Mouse (Mus musculus) hindbrain, embryonic 13.5 days (tissue): ENCODE measurements around the gene Traf3ip1. TPM values are rescaled to one million over a fixed set of nuclear protein-coding genes. Genes with fewer than 3 reads are reported as not detected.

ENCODE experiments used
- ATAC-seq: fragments of 200-750 bp; cut with Nextera tagmentation; 2 replicates; pipeline ENCODE4 v1.8.0; 2017; ENCODE audit warnings: moderate TSS enrichment; ENCODE audit not compliant: low FRiP score
- H3K27ac ChIP-seq: fragments of 300-500 bp; sonication (generic); 2 replicates; pipeline ENCODE4 v1.5.1; 2015; ENCODE audit warnings: inconsistent platforms, mild to moderate bottlenecking, moderate library complexity
- H3K27me3 ChIP-seq: fragments of 300-500 bp; sonication (generic); 2 replicates; pipeline ENCODE4 v1.6.1; 2015; ENCODE audit warnings: mild to moderate bottlenecking, inconsistent platforms
- H3K36me3 ChIP-seq: fragments of 300-500 bp; sonication (generic); 2 replicates; pipeline ENCODE4 v1.6.1; 2015; ENCODE audit warnings: mild to moderate bottlenecking, inconsistent platforms
- H3K4me1 ChIP-seq: fragments of 300-500 bp; sonication (generic); replicated peaks from 2 replicates; pipeline ENCODE4 v1.6.1; 2015; ENCODE audit warnings: inconsistent platforms
- H3K4me2 ChIP-seq: fragments of 300-500 bp; sonication (generic); 2 replicates; pipeline ENCODE4 v1.6.1; 2015; ENCODE audit warnings: inconsistent platforms, mild to moderate bottlenecking, moderate library complexity
- H3K4me3 ChIP-seq: fragments of 300-500 bp; sonication (generic); 2 replicates; pipeline ENCODE4 v1.5.1; 2015; ENCODE audit warnings: mild to moderate bottlenecking, inconsistent platforms
- H3K9ac ChIP-seq: fragments of 300-500 bp; sonication (generic); 2 replicates; pipeline ENCODE4 v1.6.1; 2015; ENCODE audit warnings: mild to moderate bottlenecking, inconsistent platforms
- H3K9me3 ChIP-seq: fragments of 300-500 bp; sonication (generic); 2 replicates; pipeline ENCODE4 v1.6.1; 2016; ENCODE audit warnings: inconsistent platforms
- WGBS: fragments of 180-500 bp; shearing (Covaris S2); methylation state at CpG from one replicate; pipeline ENCODE4 v1.1.7; 2015; 5-methylcytosine and 5-hydroxymethylcytosine counted together
- polyA plus RNA-seq: library from polyadenylated mRNA; unstranded; fragments of >200 nt; fragmentation: Nextera tagmentation; extraction: Ambion mirVana; gene quantifications from 2 replicates; pipeline ENCODE4 v1.2.1, GENCODE M21; 2015

The Traf3ip1 gene
- polyA plus RNA-seq, 1 experiment from 2014 or later = 10.6 TPM

DNA sequence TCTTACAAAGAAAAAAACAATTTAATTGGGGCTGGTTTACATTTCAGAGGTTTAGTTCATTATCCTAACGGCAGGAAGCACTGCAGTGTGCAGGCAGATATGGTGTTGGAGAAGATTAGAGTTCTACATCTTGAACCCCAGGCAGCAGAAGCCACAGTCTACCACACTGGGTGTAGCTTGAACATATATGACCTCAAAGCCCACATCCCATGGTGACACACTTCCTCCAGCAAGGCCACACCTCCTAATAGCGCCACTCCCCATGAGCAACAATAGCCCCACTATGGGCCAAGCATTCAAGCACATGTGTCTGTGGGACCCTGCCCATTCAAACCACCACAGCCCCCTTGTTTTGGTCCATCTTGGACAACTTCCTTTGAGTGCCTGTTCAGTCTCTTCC is 72.8 kb downstream of the Traf3ip1 start:
- Histone ChIP-seq H3K4me3 (no peak overlapping the region), H3K9me3 (no peaks in the 10 kb centered on the region), H3K9ac (no peak overlapping the region), H3K27ac (no peak overlapping the region), H3K27me3 (no peaks in the 10 kb centered on the region), H3K4me1 (no peaks in the 10 kb centered on the region), H3K4me2 (no peak overlapping the region), H3K36me3 (no peaks in the 10 kb centered on the region)
- no peak for ATAC-seq
- WGBS = 92% methylated on average over 2 of the region's 2 CpGs

DNA sequence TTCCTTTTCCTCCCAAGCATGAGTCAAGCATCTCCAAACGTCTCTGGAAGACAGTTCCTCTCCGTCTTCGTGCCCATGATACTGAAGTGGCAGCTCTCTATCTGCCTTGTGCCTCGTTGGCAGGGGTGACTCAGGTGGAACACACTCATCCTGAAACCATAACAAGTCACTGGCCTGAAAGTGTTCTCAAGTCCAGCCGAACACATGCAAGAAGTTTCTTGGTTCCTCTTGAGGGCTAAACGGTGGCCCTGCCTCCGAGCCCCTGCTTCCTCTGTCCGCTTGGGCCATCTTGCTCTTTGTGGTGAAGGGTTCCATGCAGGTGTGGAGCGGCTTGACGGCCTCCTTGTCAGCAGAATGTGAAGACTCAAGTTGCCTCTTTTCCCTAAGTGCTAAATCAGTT is 78.0 kb downstream of the Traf3ip1 start:
- Histone ChIP-seq H3K4me3 (no peak overlapping the region), H3K4me1 (no peaks in the 10 kb centered on the region), H3K36me3 (no peaks in the 10 kb centered on the region), H3K9ac (no peak overlapping the region), H3K4me2 (no peak overlapping the region), H3K27me3 (no peaks in the 10 kb centered on the region), H3K27ac (no peak overlapping the region), H3K9me3 (no peaks in the 10 kb centered on the region)
- ATAC-seq = no peak
- WGBS = 88% methylated on average over 10 of the region's 10 CpGs

DNA sequence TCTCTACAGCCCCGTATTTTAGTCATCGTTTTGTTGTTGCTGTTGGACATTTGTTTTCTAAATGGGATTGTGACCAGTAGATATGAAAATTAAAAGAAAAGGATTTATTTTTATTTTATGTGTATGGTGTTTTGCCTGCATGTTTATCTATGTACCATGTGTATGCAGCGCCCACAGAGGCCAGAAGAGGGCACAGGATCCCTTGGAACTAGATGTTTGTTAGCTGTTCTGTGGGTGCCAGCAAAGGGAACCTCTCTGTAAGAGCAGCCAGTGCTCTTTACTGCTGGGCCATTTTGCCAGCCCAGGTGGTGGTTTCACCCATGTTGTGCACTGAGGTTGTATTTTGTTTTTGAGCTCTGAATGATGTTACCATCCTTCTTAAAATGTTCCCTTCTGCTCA is 79.8 kb downstream of the Traf3ip1 start:
- no peak for ATAC-seq
- no peaks in the 10 kb centered on the region for H3K27me3 ChIP-seq

DNA sequence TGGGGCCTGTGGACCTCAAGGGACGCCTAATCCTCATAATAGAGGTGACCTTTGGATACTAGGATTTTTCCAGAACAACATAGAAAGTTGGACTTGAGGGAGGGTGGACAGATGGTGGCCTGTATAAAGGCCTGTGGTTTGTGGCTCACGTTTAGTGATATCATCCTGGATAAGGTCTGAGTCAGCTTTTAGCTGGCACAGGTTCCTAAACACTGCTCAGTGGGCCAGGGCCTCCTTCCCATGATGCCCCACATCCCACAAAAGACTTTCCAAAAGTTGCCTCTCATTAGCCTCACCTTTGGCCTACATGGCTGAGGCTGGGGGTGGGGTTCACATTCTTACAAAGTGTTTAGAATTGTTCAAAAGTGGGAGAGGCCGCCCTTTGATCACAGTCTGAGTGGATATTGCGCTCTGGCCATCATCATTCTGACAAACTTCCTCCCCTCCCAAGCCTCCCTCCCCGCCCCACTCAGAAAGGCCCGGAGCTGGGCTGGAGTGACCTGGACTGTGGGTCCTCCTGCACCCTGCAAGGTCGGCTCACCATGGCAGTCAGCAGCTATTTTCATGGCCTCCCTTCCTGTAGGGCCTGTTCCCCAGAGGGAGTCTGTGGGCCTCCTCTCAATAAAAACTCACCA is 83.6 kb downstream of the Traf3ip1 start:
- H3K4me1 ChIP-seq = no peaks in the 10 kb centered on the region
- H3K27me3 ChIP-seq = no peaks in the 10 kb centered on the region
- WGBS = 78% methylated on average over 7 of the region's 7 CpGs
- no peak for ATAC-seq
- no peak overlapping the region for H3K4me3 ChIP-seq
- no peak overlapping the region for H3K9ac ChIP-seq
- H3K9me3 ChIP-seq = no peaks in the 10 kb centered on the region
- H3K4me2 ChIP-seq = no peak overlapping the region
- no peaks in the 10 kb centered on the region for H3K36me3 ChIP-seq
- no peak overlapping the region for H3K27ac ChIP-seq

More for the DNA sequence above, 79.8 kb downstream of the Traf3ip1 start:
- Histone ChIP-seq H3K9ac (no peak overlapping the region), H3K4me1 (no peaks in the 10 kb centered on the region), H3K9me3 (no peaks in the 10 kb centered on the region), H3K4me2 (no peak overlapping the region), H3K36me3 (no peaks in the 10 kb centered on the region), H3K4me3 (no peak overlapping the region), H3K27ac (no peak overlapping the region)
- 69% methylated on average over 3 of the region's 3 CpGs for WGBS

Other genes with a start within 250 kb of the Traf3ip1 start
- 67.7 and 68.2 TPM in 2 replicates for gene Ube2f, start 244.3 kb upstream of the Traf3ip1 start, polyA plus RNA-seq
- 11.6 and 12.2 TPM in 2 replicates for gene Scly, start 196.3 kb upstream of the Traf3ip1 start, polyA plus RNA-seq
- 0.08 and 0.26 TPM in 2 replicates for gene Espnl, start 172.6 kb upstream of the Traf3ip1 start, polyA plus RNA-seq
- 0.16 and 0.21 TPM in 2 replicates for gene Klhl30, start 143.6 kb upstream of the Traf3ip1 start, polyA plus RNA-seq
- 0.22 and 0.45 TPM in 2 replicates for gene Erfe, start 128.2 kb upstream of the Traf3ip1 start, polyA plus RNA-seq
- gene Ilkap, start 95.8 kb upstream of the Traf3ip1 start, polyA plus RNA-seq = 144 and 147 TPM in 2 replicates
- 207 and 235 TPM in 2 replicates for gene Hes6, start 80.6 kb upstream of the Traf3ip1 start, polyA plus RNA-seq
- gene Per2, start 35.3 kb upstream of the Traf3ip1 start, polyA plus RNA-seq = 4.3 and 4.6 TPM in 2 replicates
- gene Asb1, start 45.9 kb downstream of the Traf3ip1 start, polyA plus RNA-seq = 10.1 and 10.9 TPM in 2 replicates